Mouse (Mus musculus): ENCODE data around the gene Pxt1. TPM values are rescaled to one million over a fixed set of nuclear protein-coding genes. Genes with fewer than 3 reads are reported as not detected.

Pxt1 gene
- polyA plus RNA-seq, 1 experiment from 2014 or later: 0.17 TPM

- no peaks in the 10 kb centered on the region for H3K27me3 ChIP-seq (replicated peaks)
- no peaks in the 10 kb centered on the region for H3K9me3 ChIP-seq
- no peak overlapping the region for H3K4me2 ChIP-seq
- no peak for ATAC-seq (replicated peaks)
- H3K4me3 ChIP-seq: no peak overlapping the region
- peaks cover 77% of the 10 kb centered on the region for H3K36me3 ChIP-seq (replicated peaks)
- H3K9ac ChIP-seq: no peak overlapping the region
- H3K27ac ChIP-seq: no peak overlapping the region
- no peaks in the 10 kb centered on the region for H3K4me1 ChIP-seq
Observed at GRCm38 (mm10) chr17:28970122-28970521, 26.5 kb upstream of the Pxt1 start.

GRCm38 (mm10) chr17:28967021-28967610 is 23.5 kb upstream of the Pxt1 start:
- no peak overlapping the region for H3K4me3 ChIP-seq
- H3K27me3 ChIP-seq (replicated peaks): no peaks in the 10 kb centered on the region
- 86% methylated on average over 11 of the region's 11 CpGs for WGBS
- peaks cover 68% of the 10 kb centered on the region for H3K36me3 ChIP-seq (replicated peaks)
- H3K4me2 ChIP-seq: no peak overlapping the region
- no peak for ATAC-seq (replicated peaks)
- H3K9ac ChIP-seq: no peak overlapping the region
- no peaks in the 10 kb centered on the region for H3K9me3 ChIP-seq
- H3K4me1 ChIP-seq: no peaks in the 10 kb centered on the region
- no peak overlapping the region for H3K27ac ChIP-seq

DNA sequence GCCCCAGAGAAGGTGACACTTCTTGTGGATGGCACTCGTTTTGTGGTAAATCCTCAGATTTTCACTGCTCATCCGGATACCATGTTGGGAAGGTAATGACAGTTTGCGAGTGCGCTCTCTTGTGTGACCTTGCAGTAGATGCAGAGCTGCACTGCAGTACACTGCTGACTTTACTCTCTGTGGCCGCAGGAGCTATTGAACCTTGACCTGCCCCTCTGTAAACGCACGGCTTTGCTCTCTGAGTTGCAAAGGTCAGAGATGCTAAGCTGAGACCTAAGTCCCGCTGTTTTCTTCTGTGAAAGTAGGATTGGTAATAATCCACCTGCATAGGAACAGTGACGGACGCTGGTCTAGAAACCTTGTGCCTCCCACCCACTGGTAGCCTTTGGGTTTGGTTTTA is 18.0 kb upstream of the Pxt1 start:
- H3K4me2 ChIP-seq: no peak overlapping the region
- ATAC-seq (replicated peaks): no peak
- no peaks in the 10 kb centered on the region for H3K9me3 ChIP-seq
- H3K4me3 ChIP-seq: no peak overlapping the region
- no peak overlapping the region for H3K9ac ChIP-seq
- no peaks in the 10 kb centered on the region for H3K27me3 ChIP-seq (replicated peaks)
- no peak overlapping the region for H3K27ac ChIP-seq
- H3K36me3 ChIP-seq (replicated peaks): peaks cover 32% of the 10 kb centered on the region
- no peaks in the 10 kb centered on the region for H3K4me1 ChIP-seq
- 77% methylated on average over 10 of the region's 10 CpGs for WGBS

GRCm38 (mm10) chr17:28960597-28960996 is 17.0 kb upstream of the Pxt1 start:
- H3K36me3 ChIP-seq (replicated peaks): peaks cover 22% of the 10 kb centered on the region
- ATAC-seq (replicated peaks): no peak
- no peak overlapping the region for H3K9ac ChIP-seq
- 66% methylated on average over 10 of the region's 10 CpGs for WGBS
- H3K9me3 ChIP-seq: no peaks in the 10 kb centered on the region
- no peak overlapping the region for H3K4me2 ChIP-seq
- H3K27ac ChIP-seq: no peak overlapping the region
- no peak overlapping the region for H3K4me3 ChIP-seq
- H3K27me3 ChIP-seq (replicated peaks): no peaks in the 10 kb centered on the region
- H3K4me1 ChIP-seq: no peaks in the 10 kb centered on the region

DNA sequence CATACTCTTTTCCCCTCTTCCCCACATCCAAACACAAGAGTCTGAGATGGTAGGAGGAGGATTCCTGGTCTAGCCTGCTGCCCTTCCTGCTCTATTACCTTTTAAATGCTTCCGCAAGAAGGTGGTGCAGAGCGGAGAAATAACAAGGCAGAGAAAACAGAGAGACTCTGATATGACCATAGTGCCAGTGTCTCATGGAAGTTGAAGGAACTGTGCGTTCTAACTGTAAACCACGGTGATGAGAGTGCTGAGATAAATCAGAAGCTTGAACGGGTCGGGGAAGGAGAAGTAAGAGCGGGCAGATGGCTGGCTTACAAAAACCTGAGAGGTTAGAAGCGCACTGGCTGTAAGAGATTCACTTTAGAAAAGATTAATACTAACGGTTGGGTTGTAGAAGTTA is 10.8 kb upstream of the Pxt1 start:
- 96% methylated on average over 9 of the region's 9 CpGs for WGBS
- H3K36me3 ChIP-seq (replicated peaks): no peaks in the 10 kb centered on the region
- no peak overlapping the region for H3K27ac ChIP-seq
- peaks cover 26% of the 10 kb centered on the region for H3K4me1 ChIP-seq
- no peak overlapping the region for H3K9ac ChIP-seq
- H3K4me3 ChIP-seq: no peak overlapping the region
- no peaks in the 10 kb centered on the region for H3K9me3 ChIP-seq
- H3K27me3 ChIP-seq (replicated peaks): no peaks in the 10 kb centered on the region
- peak overlapping the region; percentile 62 for H3K4me2 ChIP-seq
- no peak for ATAC-seq (replicated peaks)

DNA sequence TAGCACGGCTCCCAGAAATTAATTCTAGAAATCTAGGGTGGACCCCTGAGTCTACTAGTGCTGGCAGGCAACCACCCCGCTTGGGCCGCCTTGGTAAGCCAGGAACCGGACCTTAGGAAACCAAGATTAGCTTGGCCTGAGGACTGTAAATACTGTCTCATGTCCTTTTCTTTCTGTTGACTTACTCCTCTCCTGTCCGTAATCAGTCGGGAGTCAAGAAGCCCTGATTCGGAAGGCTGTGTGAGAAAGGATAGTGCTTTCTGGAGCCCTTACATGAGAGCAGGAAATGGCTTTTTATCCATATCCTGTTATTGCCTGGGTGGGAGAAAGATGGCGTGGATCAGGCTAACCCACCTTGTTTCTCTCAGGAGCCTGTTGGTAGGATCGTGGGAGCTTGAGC is 9.6 kb upstream of the Pxt1 start:
- H3K36me3 ChIP-seq (replicated peaks): no peaks in the 10 kb centered on the region
- ATAC-seq (replicated peaks): no peak
- no peaks in the 10 kb centered on the region for H3K27me3 ChIP-seq (replicated peaks)
- peak overlapping the region; percentile 82 for H3K4me3 ChIP-seq
- H3K4me2 ChIP-seq: peak overlapping the region; percentile 62
- H3K9me3 ChIP-seq: no peaks in the 10 kb centered on the region
- peak overlapping the region; percentile 85 for H3K9ac ChIP-seq
- 17% methylated on average over 9 of the region's 9 CpGs for WGBS
- H3K27ac ChIP-seq: peak overlapping the region; percentile 98
- H3K4me1 ChIP-seq: peaks cover 26% of the 10 kb centered on the region

DNA sequence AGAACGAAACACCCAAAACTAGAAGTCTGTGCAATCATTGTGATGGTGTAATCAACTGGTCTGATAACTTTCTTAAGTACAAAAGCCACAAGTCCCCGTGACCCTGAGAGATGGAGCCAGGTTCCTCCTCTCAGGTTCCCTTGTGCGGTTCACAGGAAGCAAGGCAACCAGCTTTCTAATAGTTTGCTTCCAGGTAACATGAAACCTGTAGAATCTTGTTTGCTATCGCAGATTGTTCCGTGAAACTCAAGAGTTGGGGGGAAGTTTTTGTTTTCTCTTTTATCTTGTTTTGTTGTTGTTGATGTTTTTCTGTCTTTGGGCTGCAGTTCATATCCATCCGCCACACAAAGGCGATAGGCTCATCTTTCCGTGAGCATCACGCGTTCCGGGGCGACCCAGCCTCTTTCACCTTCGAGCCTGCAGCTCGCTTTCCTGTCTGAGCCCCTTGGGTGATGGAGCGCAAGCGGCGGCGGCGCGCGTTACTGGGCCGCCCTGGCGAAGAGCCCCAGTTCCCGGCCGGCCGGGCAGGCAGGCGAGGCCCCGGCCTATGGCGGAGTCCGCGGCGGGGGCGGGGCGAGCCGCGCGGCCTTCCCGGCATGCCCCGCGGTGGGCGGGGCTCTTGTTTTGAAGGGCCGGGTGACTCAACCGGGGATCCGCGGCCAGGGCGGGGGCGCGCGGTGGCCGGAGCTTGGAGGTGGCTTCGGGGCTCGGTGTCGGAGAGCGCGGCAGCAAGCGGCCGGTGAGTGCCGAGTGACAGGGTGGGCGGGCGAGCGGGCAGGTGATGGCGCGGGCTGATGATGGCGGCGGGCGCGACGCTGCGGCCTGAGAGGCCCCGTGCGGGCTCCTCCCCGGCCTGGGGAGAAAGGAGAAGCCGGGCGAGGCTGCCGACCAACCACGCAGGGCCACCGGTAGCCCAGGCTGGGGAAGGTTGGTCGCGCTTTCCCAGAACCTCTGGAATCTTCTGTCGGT is 8.5 kb upstream of the Pxt1 start, which contains the start of gene Kctd20:
Gene Kctd20, plus strand, starts transcription at position 120 of the 969 bp plus-strand sequence.
- Histone ChIP-seq H3K4me3 (peak within 1 kb of the TSS; percentile 82), H3K36me3 (replicated peaks) (no peaks in the 10 kb centered on the region), H3K9ac (peak within 1 kb of the TSS; percentile 85), H3K27me3 (replicated peaks) (no peaks in the 10 kb centered on the region), H3K9me3 (peaks cover 3% of the 10 kb centered on the region; the same call in 1 of the 2 replicates), H3K4me1 (peaks cover 26% of the 10 kb centered on the region), H3K4me2 (peak within 1 kb of the TSS; percentile 62), H3K27ac (peak within 1 kb of the TSS; percentile 98)
- WGBS: 2% methylated on average over 48 of the region's 80 CpGs
- peak; percentile 93 for ATAC-seq (replicated peaks)

- H3K4me1 ChIP-seq: peaks cover 26% of the 10 kb centered on the region
- no peak overlapping the region for H3K9ac ChIP-seq
- H3K4me3 ChIP-seq: no peak overlapping the region
- H3K4me2 ChIP-seq: no peak overlapping the region
- no peaks in the 10 kb centered on the region for H3K36me3 ChIP-seq (replicated peaks)
- WGBS: 81% methylated on average over 4 of the region's 4 CpGs
- H3K9me3 ChIP-seq: peaks cover 3% of the 10 kb centered on the region; the same call in 1 of the 2 replicates
- no peaks in the 10 kb centered on the region for H3K27me3 ChIP-seq (replicated peaks)
- ATAC-seq (replicated peaks): no peak
- no peak overlapping the region for H3K27ac ChIP-seq
Observed at GRCm38 (mm10) chr17:28950751-28951150, 7.1 kb upstream of the Pxt1 start.

DNA sequence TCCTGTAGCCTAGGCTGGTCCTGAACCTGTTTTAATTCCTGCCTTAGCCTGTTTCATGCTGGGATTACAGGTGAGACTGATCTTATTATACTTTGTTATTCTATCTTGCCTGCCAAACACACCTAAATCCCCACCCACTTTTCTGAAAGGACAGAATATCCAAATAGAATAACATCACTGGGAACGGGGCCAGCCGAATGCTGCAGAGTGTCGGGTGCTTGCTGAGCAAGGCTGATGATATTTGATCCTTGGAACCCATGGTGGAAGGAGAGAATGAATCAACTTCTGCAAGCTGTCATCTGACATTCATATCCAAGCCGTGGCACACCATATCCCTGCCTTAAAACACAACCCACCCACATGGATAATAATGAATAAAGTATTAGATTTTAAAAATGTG is 5.0 kb upstream of the Pxt1 start:
- Histone ChIP-seq H3K4me1 (peaks cover 13% of the 10 kb centered on the region), H3K4me3 (no peak overlapping the region), H3K36me3 (replicated peaks) (no peaks in the 10 kb centered on the region), H3K27ac (no peak overlapping the region), H3K27me3 (replicated peaks) (no peaks in the 10 kb centered on the region), H3K4me2 (no peak overlapping the region), H3K9ac (no peak overlapping the region), H3K9me3 (peaks cover 3% of the 10 kb centered on the region; the same call in 1 of the 2 replicates)
- no peak for ATAC-seq (replicated peaks)
- WGBS: 84% methylated on average over 4 of the region's 4 CpGs

- Histone ChIP-seq H3K27me3 (replicated peaks) (no peaks in the 10 kb centered on the region), H3K4me1 (peaks cover 7% of the 10 kb centered on the region), H3K4me2 (no peak overlapping the region), H3K9me3 (peaks cover 3% of the 10 kb centered on the region; the same call in 1 of the 2 replicates), H3K27ac (no peak overlapping the region), H3K9ac (no peak overlapping the region), H3K36me3 (replicated peaks) (no peaks in the 10 kb centered on the region), H3K4me3 (no peak overlapping the region)
- 90% methylated on average over 19 of the region's 19 CpGs for WGBS
- no peak for ATAC-seq (replicated peaks)
Observed at GRCm38 (mm10) chr17:28947011-28947939, 3.6 kb upstream of the Pxt1 start.

DNA sequence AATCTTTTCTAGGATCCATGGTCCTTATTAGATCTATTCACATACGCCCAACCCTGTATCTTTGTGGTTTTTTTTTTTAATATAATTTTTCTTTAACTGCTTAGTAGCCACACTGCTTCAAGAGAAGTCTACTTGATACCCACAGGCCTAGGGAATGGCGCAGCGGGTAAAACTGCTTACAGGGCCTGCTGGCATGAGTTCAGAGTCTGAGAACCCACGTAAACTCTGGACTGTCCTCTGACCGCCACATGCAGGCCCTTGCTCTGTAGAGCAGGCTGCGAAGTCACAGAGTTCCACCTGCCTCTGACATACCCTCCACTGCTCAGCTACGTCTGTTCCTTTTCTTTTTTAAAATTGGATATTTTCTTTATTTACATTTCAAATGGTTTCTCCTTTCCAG is 841 bp upstream of the Pxt1 start:
- H3K27ac ChIP-seq: no peak overlapping the region
- H3K4me2 ChIP-seq: no peak overlapping the region
- no peak overlapping the region for H3K4me3 ChIP-seq
- ATAC-seq (replicated peaks): no peak
- no peaks in the 10 kb centered on the region for H3K4me1 ChIP-seq
- H3K36me3 ChIP-seq (replicated peaks): no peaks in the 10 kb centered on the region
- 94% methylated on average over 7 of the region's 7 CpGs for WGBS
- H3K9ac ChIP-seq: no peak overlapping the region
- H3K9me3 ChIP-seq: peaks cover 3% of the 10 kb centered on the region; the same call in 1 of the 2 replicates
- H3K27me3 ChIP-seq (replicated peaks): no peaks in the 10 kb centered on the region

DNA sequence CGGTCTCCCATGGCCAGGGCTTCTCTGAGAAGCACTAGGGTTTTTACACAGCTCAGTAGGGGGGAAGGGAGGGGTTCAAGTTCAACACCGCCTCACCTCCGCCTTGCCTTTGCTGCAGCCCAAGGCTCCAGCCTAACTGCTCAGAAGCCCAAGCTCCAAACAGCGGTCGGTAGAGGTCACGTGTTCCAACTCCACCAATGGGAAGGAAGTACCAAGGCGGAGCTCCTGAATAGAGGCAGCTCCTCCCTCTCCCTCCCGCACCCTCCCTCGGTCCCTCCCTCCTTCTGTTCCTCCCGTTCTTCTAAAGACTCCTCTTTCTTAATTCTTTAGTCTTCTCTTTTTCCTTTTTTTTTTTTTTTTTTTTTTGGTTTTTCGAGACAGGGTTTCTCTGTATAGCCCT is 1.5 kb downstream of the Pxt1 start:
- Histone ChIP-seq H3K36me3 (replicated peaks) (no peaks in the 10 kb centered on the region), H3K27ac (no peak overlapping the region), H3K9ac (no peak overlapping the region), H3K4me3 (no peak overlapping the region), H3K9me3 (no peaks in the 10 kb centered on the region), H3K27me3 (replicated peaks) (no peaks in the 10 kb centered on the region), H3K4me2 (no peak overlapping the region), H3K4me1 (no peaks in the 10 kb centered on the region)
- WGBS: 87% methylated on average over 10 of the region's 11 CpGs
- ATAC-seq (replicated peaks): no peak

Data from midbrain, embryonic 15.5 days (tissue).